Mouse (Mus musculus): Measurements from ENCODE around the gene Ddx47.

- TF ChIP-seq CTCF (IDR thresholded peaks at IDR 0.05; ENCODE audit: borderline replicate concordance, control insufficient read depth, extremely low read depth, insufficient read depth, low read length, poor library complexity) (peak; percentile 75; the same call in 1 of the 2 replicates), POLR2A (IDR thresholded peaks at IDR 0.05; ENCODE audit: control insufficient read depth, extremely low read depth, insufficient read depth, low read length, poor library complexity) (no peak; the same call in 1 of the 2 replicates)
Measured at GRCm38 (mm10) chr6:134983529-134984370, 27.7 kb upstream of the Ddx47 start.

Data from thymus, adult 2 months (tissue).